Mouse (Mus musculus) limb, embryonic 11.5 days (tissue): Measurements from ENCODE around the gene Mboat1. TPM values are rescaled to one million over a fixed set of nuclear protein-coding genes. Genes with fewer than 3 reads are reported as not detected.

Experiments
- ATAC-seq: fragments of 200-750 bp; cut with Nextera tagmentation; 2 replicates; pipeline ENCODE4 v1.8.0; 2017; ENCODE audit warnings: low read depth; ENCODE audit not compliant: insufficient number of reproducible peaks, low FRiP score, low TSS enrichment
- DNase-seq: peaks from one replicate; pipeline ENCODE4 v3.0.0-alpha.2; 2015; ENCODE audit warnings: low spot score
- H3K27ac ChIP-seq: fragments of 300-500 bp; sonication (generic); replicated peaks from 2 replicates; pipeline ENCODE4 v1.5.1; 2014; ENCODE audit warnings: low read depth, mild to moderate bottlenecking, low read length
- H3K27me3 ChIP-seq: fragments of 300-500 bp; sonication (generic); 2 replicates; pipeline ENCODE4 v1.6.1; 2014; ENCODE audit warnings: mild to moderate bottlenecking, low read length, mixed read lengths; ENCODE audit not compliant: control insufficient read depth, insufficient read depth
- H3K36me3 ChIP-seq: fragments of 300-500 bp; sonication (generic); 2 replicates; pipeline ENCODE4 v1.6.1; 2014; ENCODE audit warnings: mild to moderate bottlenecking, low read length, moderate library complexity, mixed read lengths; ENCODE audit not compliant: control insufficient read depth, insufficient read depth
- H3K4me1 ChIP-seq: fragments of 300-500 bp; sonication (generic); 2 replicates; pipeline ENCODE4 v1.6.1; 2014; ENCODE audit warnings: low read length, mixed read lengths; ENCODE audit not compliant: control insufficient read depth, insufficient read depth
- H3K4me2 ChIP-seq: fragments of 300-500 bp; sonication (generic); 2 replicates; pipeline ENCODE4 v1.6.1; 2014; ENCODE audit warnings: low read depth, mild to moderate bottlenecking, moderate library complexity; ENCODE audit not compliant: severe bottlenecking
- H3K4me3 ChIP-seq: fragments of 300-500 bp; sonication (generic); 2 replicates; pipeline ENCODE4 v1.5.1; 2014; ENCODE audit warnings: low read depth, low read length
- H3K9ac ChIP-seq: fragments of 300-500 bp; sonication (generic); 2 replicates; pipeline ENCODE4 v1.6.1; 2014; ENCODE audit warnings: mild to moderate bottlenecking, low read length
- H3K9me3 ChIP-seq: fragments of 300-500 bp; sonication (generic); 2 replicates; pipeline ENCODE4 v1.6.1; 2016; ENCODE audit warnings: low read length; ENCODE audit not compliant: control insufficient read depth
- WGBS: fragments of 180-500 bp; shearing (Covaris S2); extraction: QIAGEN DNeasy Blood & Tissue Kit; methylation state at CpG from one replicate; pipeline ENCODE4 v1.1.7; 2014; 5-methylcytosine and 5-hydroxymethylcytosine counted together
- polyA plus RNA-seq: library from polyadenylated mRNA; unstranded; fragments of >200 nt; fragmentation: Nextera tagmentation; extraction: Ambion mirVana; gene quantifications from 2 replicates; pipeline ENCODE4 v1.2.1, GENCODE M21; 2014

Gene Mboat1
- 4.4 and 5.4 TPM in 2 replicates for polyA plus RNA-seq

DNA sequence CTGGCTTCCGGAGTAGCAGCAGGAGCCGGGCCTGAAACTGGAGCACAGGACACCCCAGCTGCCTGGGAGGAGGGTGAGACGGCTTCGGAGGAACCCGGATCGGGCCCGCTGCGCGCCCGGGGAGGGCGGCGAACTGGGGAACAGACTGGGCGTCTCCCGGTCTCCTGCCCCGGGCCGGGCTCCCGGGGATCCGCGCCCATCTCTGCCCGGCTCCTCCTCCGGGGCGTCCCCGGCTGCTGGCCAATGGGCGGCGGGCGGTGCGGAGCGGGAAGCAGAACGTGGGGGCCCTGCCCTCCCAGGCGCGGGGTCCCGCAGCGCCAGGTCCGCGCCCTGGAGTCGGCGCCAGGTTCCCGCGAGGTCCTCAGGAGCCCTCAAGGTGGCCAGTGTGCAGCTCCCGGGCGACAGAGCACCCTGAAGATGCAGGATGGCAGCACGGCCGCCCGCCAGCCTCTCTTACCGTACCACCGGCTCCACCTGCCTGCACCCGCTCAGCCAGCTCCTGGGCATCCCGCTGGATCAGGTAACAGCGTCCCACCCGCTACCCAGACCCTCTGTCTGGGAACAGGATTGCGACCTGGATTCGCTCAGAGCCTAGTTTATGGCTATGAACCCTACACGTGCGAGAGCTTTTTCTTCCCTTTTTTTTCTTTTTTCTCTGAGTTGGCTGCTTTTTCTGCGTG lies at the start of gene Mboat1:
Gene Mboat1, plus strand, starts transcription at position 247 of the 680 bp plus-strand sequence.
- Histone ChIP-seq H3K4me2 (peak within 1 kb of the TSS; percentile 89), H3K9ac (peak within 1 kb of the TSS; percentile 70), H3K36me3 (no peaks in the 10 kb centered on the region), H3K4me1 (no peaks in the 10 kb centered on the region), H3K27me3 (0 out of 2 replicates have a peak, but pooled peaks cover 4% of the 10 kb centered on the region), H3K27ac (no peak within 1 kb of the TSS), H3K4me3 (peak within 1 kb of the TSS; percentile 62), H3K9me3 (no peaks in the 10 kb centered on the region)
- DNase-seq = peak; percentile 77
- under 1% methylated on average over 50 of the region's 55 CpGs for WGBS
- ATAC-seq = peak; percentile 86

DNA sequence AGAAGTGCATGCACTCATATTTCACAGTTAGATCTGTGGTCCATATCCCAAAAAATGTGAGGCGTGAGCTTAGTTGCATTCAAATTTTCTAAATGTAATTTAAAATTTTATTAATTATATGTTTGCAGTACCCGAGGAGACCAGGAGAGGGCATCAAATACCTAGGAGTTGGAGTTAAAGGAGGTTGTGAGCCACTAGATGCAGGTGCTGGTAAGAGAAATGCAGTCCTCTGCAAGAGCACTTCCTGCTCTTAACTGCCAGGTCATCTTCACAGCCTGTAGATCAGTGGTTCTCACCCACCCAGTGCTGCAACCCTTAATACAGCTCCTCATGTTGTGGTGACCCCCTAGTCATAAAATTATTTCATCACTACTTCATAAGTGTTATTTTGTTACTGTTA lies 43.2 kb upstream of the Mboat1 start:
- WGBS = 44% methylated on average over 2 of the region's 2 CpGs
- Histone ChIP-seq H3K9me3 (no peaks in the 10 kb centered on the region), H3K9ac (no peak overlapping the region), H3K36me3 (no peaks in the 10 kb centered on the region), H3K4me3 (no peak overlapping the region), H3K4me1 (no peaks in the 10 kb centered on the region), H3K27me3 (no peaks in the 10 kb centered on the region), H3K27ac (no peak overlapping the region), H3K4me2 (no peak overlapping the region)
- ATAC-seq = no peak
- no peak for DNase-seq

DNA sequence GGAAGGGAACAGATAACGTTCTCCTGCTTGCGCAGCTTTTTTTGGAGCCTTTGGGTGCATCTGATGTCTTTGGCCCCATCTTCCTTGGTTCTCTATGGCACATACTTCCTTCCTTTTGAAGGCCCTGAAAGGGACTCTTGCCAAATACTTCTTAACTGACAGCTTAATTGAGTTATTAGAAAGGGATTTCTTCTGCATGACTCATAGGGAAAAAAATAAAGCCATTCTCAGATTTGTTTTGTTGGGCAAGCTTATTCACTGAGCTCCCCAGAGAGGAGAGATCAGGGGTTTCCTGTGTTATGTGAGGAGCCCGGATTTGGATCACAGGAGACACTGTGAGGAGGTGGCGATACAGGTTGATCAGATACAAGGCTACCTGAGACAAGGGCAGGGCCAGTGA lies 40.4 kb upstream of the Mboat1 start:
- Histone ChIP-seq H3K9me3 (no peaks in the 10 kb centered on the region), H3K4me2 (no peak overlapping the region), H3K9ac (no peak overlapping the region), H3K4me1 (no peaks in the 10 kb centered on the region), H3K27ac (no peak overlapping the region), H3K27me3 (no peaks in the 10 kb centered on the region), H3K36me3 (no peaks in the 10 kb centered on the region), H3K4me3 (no peak overlapping the region)
- ATAC-seq (no peak), DNase-seq (no peak)
- WGBS = 88% methylated on average over 4 of the region's 4 CpGs

DNA sequence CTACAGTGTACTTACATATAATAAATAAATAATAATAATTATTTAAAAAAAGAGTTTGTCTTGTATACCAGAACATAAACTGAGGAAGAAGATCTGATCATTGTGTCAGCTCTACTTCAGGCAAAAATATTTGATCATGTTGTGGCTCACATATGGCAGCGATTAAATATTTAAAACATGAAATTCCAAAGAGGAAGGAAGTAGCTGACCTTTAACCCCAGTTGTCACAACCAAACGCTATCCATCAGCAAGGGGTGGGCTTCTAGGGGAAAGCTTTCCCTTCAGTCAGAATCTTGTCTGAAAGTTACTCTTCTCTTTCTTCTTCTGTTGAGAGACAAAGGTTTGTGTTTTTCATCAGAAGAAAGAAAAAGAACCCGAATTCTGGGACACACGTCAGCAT lies 39.8 kb upstream of the Mboat1 start:
- no peak for DNase-seq
- Histone ChIP-seq H3K27ac (no peak overlapping the region), H3K9ac (no peak overlapping the region), H3K4me2 (no peak overlapping the region), H3K4me3 (no peak overlapping the region), H3K4me1 (no peaks in the 10 kb centered on the region), H3K27me3 (no peaks in the 10 kb centered on the region), H3K9me3 (no peaks in the 10 kb centered on the region), H3K36me3 (no peaks in the 10 kb centered on the region)
- WGBS = 59% methylated on average over 4 of the region's 4 CpGs
- ATAC-seq = no peak

DNA sequence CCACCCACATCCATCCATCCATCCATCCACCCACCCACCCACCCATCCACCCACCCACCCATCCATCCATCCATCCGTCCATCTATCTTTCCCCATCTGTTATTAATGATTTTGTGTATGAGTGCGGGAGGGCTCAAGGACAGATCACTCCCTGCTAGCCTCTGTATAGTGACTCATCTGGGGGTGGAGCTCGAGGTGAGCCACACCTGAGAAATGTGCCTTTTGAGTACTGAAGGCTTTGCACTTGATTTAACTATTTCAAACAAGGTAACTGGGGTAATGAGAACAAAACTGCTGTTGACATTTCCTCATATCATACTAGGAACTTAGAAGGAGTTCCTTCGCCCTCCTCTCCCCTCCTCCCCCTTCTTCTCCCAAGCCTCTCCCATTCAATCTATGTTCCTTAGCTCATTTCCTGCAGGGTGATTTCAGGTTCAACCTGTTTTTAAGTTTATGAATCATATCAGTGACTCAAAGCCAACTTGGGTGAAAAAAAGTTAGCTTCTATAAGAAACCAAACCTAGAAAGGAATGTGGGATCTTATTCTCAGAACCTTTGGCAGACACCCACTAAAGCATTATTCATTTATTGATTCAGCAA lies 27.2 kb upstream of the Mboat1 start:
- no peaks in the 10 kb centered on the region for H3K4me1 ChIP-seq
- no peak for ATAC-seq

DNA sequence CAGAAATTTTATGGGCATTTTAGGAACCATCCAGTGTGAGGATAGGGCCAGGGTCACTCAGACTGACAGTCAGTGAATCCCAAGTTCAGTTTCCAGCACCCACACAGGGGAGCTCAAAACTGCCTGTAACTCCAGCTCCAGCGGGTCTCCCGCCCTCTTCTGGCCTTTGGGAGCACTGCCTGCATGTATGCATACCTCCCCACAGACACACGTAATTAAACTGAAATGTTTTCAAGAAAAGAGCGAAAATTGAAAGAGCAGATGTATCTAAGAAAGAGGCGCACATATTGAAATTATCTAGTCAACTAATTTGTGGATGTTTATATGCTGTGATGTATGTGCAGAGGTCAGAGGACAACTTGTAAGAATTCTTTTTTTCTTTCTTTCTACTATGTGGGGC lies 20.5 kb upstream of the Mboat1 start:
- Histone ChIP-seq H3K9me3 (no peaks in the 10 kb centered on the region), H3K27ac (no peak overlapping the region), H3K36me3 (no peaks in the 10 kb centered on the region), H3K27me3 (no peaks in the 10 kb centered on the region), H3K4me2 (no peak overlapping the region), H3K4me1 (no peaks in the 10 kb centered on the region), H3K9ac (no peak overlapping the region), H3K4me3 (no peak overlapping the region)
- ATAC-seq = no peak
- no peak for DNase-seq
- WGBS = 88% methylated on average over 5 of the region's 5 CpGs

More for the DNA sequence above, 27.2 kb upstream of the Mboat1 start:
- 93% methylated on average over 4 of the region's 4 CpGs for WGBS
- Histone ChIP-seq H3K36me3 (no peaks in the 10 kb centered on the region), H3K9me3 (no peaks in the 10 kb centered on the region), H3K27me3 (no peaks in the 10 kb centered on the region), H3K4me2 (no peak overlapping the region), H3K4me3 (no peak overlapping the region), H3K9ac (no peak overlapping the region), H3K27ac (no peak overlapping the region)
- no peak for DNase-seq

DNA sequence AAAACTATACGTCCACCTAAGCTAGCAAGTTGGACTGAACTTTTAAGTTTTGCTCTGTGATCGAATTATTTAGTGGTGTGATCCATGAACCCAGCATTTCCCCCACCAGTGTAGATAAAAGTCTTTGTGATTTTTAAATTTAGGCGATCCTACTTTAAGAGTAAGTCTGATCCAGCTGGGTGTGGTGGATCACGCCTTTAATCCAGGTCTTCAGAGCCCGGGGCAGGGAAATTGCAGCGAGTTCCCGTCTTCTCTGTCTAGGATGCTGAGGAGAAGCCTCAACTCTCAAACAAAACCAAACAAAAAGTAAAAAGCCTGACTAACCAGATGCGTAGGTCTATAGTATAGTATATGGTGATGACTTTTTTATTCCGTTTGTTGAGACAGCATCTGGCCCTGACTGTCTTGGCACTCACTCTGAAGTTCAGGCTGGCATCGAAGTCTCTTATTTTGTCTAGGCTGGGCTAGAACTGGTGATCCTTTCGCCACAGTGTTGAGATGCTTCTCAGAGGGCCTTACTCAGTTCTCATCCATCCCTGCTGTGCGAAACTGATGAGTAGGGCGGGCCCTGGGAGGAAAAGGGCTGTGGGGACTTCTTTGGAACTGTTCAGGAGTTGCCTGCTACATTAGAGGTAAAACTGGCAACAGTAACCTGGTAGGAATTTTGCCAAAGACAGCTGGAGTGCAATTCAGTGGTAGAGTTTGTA lies 787 bp downstream of the Mboat1 start:
- no peak overlapping the region for H3K27ac ChIP-seq
- peak overlapping the region; percentile 62 for H3K4me3 ChIP-seq
- ATAC-seq = no peak
- peak; percentile 25 for DNase-seq
- H3K9me3 ChIP-seq = no peaks in the 10 kb centered on the region
- H3K4me2 ChIP-seq = peak overlapping the region; percentile 89
- no peaks in the 10 kb centered on the region for H3K36me3 ChIP-seq
- H3K4me1 ChIP-seq = no peaks in the 10 kb centered on the region
- peak overlapping the region; percentile 70; the same call in 1 of the 2 replicates for H3K9ac ChIP-seq
- 31% methylated on average over 13 of the region's 13 CpGs for WGBS
- H3K27me3 ChIP-seq = 0 out of 2 replicates have a peak, but pooled peaks cover 4% of the 10 kb centered on the region

DNA sequence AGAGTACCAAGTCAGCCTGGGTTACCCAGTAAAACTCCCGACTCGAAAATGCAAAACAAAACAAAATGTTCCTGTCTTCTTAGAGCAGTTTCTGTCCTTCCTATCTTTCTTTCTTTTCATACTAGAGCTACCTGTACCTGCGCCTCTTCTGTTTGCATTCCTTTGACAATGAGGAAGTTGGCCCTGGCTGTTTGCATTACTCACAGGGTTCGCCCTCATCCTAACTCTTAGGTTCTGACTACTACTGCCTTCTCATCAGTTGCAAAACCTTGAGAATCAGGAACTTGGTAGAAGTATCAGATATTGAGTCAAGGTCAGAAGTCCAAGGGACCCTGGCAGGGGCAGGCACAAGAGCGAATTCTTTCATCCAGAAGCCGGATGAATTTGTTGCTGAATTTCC lies 1.7 kb downstream of the Mboat1 start:
- Histone ChIP-seq H3K36me3 (no peaks in the 10 kb centered on the region), H3K27me3 (0 out of 2 replicates have a peak, but pooled peaks cover 4% of the 10 kb centered on the region), H3K9me3 (no peaks in the 10 kb centered on the region), H3K27ac (no peak overlapping the region), H3K4me1 (no peaks in the 10 kb centered on the region), H3K4me3 (no peak overlapping the region), H3K9ac (no peak overlapping the region), H3K4me2 (no peak overlapping the region)
- DNase-seq (no peak), ATAC-seq (no peak)
- 89% methylated on average over 6 of the region's 6 CpGs for WGBS
